Mouse (Mus musculus) ES-E14 (cell line): ENCODE measurements around the gene Tnfsfm13. TPM values are rescaled to one million over a fixed set of nuclear protein-coding genes. Genes with fewer than 3 reads are reported as not detected.
A peak's percentile ranks its signal among the peaks of the same experiment; 100 is the strongest.
"Not testable (repeated sequence)": the region's sequence is repeated elsewhere in the genome, so short reads cannot be mapped to it uniquely, and the experiment has no call there.

ENCODE experiments used
- DNase-seq: peaks from one replicate; pipeline ENCODE4 v3.0.0-alpha.2; 2013; ENCODE audit warnings: low read depth, low spot score
- H3K27ac ChIP-seq: 2 replicates; pipeline ENCODE4 v1.5.1; 2012; ENCODE audit warnings: low read depth, mild to moderate bottlenecking, low read length, moderate library complexity, mixed read lengths; ENCODE audit not compliant: poor library complexity, insufficient read depth, severe bottlenecking
- H3K36me3 ChIP-seq: 2 replicates; pipeline ENCODE4 v1.6.1; 2012; ENCODE audit warnings: mild to moderate bottlenecking, low read length, moderate library complexity, mixed read lengths; ENCODE audit not compliant: control insufficient read depth, poor library complexity, insufficient read depth, severe bottlenecking
- H3K4me1 ChIP-seq, 2 experiments: fragments of 150-350 bp in 1 of 2; sonication (generic) in 1 of 2; 2 replicates each; pipeline ENCODE4 v1.6.1; 2012; ENCODE audit warnings: low read length in 2 of 2, mild to moderate bottlenecking in 1 of 2, mixed read lengths in 1 of 2; ENCODE audit not compliant: control insufficient read depth in 2 of 2, insufficient read depth in 2 of 2, poor library complexity in 1 of 2
- H3K4me3 ChIP-seq, 2 experiments: fragments of 150-350 bp in 1 of 2; sonication (generic) in 1 of 2; 2 replicates each; pipeline ENCODE4 v1.5.1; 2012; ENCODE audit warnings: low read length in 2 of 2, low read depth in 1 of 2, mild to moderate bottlenecking in 1 of 2, mixed read lengths in 1 of 2; ENCODE audit not compliant: insufficient read depth in 1 of 2, poor library complexity in 1 of 2, severe bottlenecking in 1 of 2
- H3K9ac ChIP-seq: 2 replicates; pipeline ENCODE4 v1.6.1; 2012; ENCODE audit warnings: low read depth, mild to moderate bottlenecking, low read length, mixed read lengths; ENCODE audit not compliant: poor library complexity, insufficient read depth, severe bottlenecking
- H3K9me3 ChIP-seq: fragments of 150-350 bp; sonication (generic); 2 replicates; pipeline ENCODE4 v1.6.1; 2012; ENCODE audit warnings: low read depth, mild to moderate bottlenecking, low read length; ENCODE audit not compliant: control insufficient read depth, insufficient read depth
- CHD2 ChIP-seq: IDR thresholded peaks from 2 replicates; pipeline ENCODE4 v1.6.1; 2014; ENCODE audit warnings: mild to moderate bottlenecking, low read depth, low read length, inconsistent platforms
- HCFC1 ChIP-seq: IDR thresholded peaks from 2 replicates; pipeline ENCODE4 v1.6.1; 2012; ENCODE audit warnings: low read length, inconsistent platforms, borderline replicate concordance; ENCODE audit not compliant: insufficient read depth
- MAFK ChIP-seq: IDR thresholded peaks from 2 replicates; pipeline ENCODE4 v1.6.1; 2014; ENCODE audit warnings: mild to moderate bottlenecking, low read depth, low read length, inconsistent platforms; ENCODE audit not compliant: insufficient read depth
- ZC3H11A ChIP-seq: IDR thresholded peaks from 2 replicates; pipeline ENCODE4 v1.6.1; 2012; ENCODE audit warnings: low read depth, mild to moderate bottlenecking, inconsistent platforms, low read length, borderline replicate concordance
- ZNF384 ChIP-seq: IDR thresholded peaks from 2 replicates; pipeline ENCODE4 v1.6.1; 2012; ENCODE audit warnings: low read depth, low read length, inconsistent platforms
- in situ Hi-C, 2 experiments: fragments of 600-800 bp; cut with MboI; formaldehyde crosslinking; loops; one replicate each; pipeline ENCODE4 v1.15.1; 2025; ENCODE audit warnings: low sequenced_read_pairs in 2 of 2, inconsistent platforms in 1 of 2; ENCODE audit not compliant: unreplicated experiment in 2 of 2
- total RNA-seq: library from RNA; depleted of rRNA; stranded (reverse); fragments of 300-350 nt; gene quantifications from 2 replicates; pipeline ENCODE4 v1.2.3, GENCODE M21; 2012; rRNA removed

Tnfsfm13 gene
- 13.7 and 19.9 TPM in 2 replicates for total RNA-seq

- H3K9me3 ChIP-seq: no peaks in the 10 kb centered on the region
- in situ Hi-C loops: no loop called here
- H3K4me1 ChIP-seq: peaks cover 7 to 32% of the 10 kb centered on the region in 2 experiments
- DNase-seq: no peak
- TF ChIP-seq ZNF384: no peak
- TF ChIP-seq CHD2: no peak
- no peak for TF ChIP-seq HCFC1
- no peak for TF ChIP-seq ZC3H11A
- TF ChIP-seq MAFK: no peak
- peak within 1 kb of the TSS; percentile 78 for H3K9ac ChIP-seq
- H3K36me3 ChIP-seq: peaks cover 8% of the 10 kb centered on the region; the same call in 1 of the 2 replicates
- H3K4me3 ChIP-seq: peak within 1 kb of the TSS; percentile 55 to 66
- peak within 1 kb of the TSS; percentile 59 for H3K27ac ChIP-seq
These were observed at the start of gene Tnfsfm13, which contains the start of gene Tnfsf12 for GRCm38 (mm10) chr11:69695361-69696181. Gene Tnfsfm13, minus strand, starts transcription at chr11:69696098. Gene Tnfsf12, minus strand, starts transcription at chr11:69695849.

GRCm38 (mm10) chr11:69731408-69731807 lies 35.5 kb upstream of the Tnfsfm13 start:
- peaks cover 26% of the 10 kb centered on the region for H3K36me3 ChIP-seq
- H3K4me1 ChIP-seq, H3K9ac ChIP-seq, H3K4me3 ChIP-seq, in situ Hi-C loops, DNase-seq, H3K27ac ChIP-seq, H3K9me3 ChIP-seq: not testable (repeated sequence)

GRCm38 (mm10) chr11:69729063-69729462 lies 33.2 kb upstream of the Tnfsfm13 start:
- no peak for TF ChIP-seq MAFK
- 0 out of 2 replicates have a peak, but pooled peaks have one; percentile 6 for TF ChIP-seq ZNF384
- no peak for TF ChIP-seq CHD2
- TF ChIP-seq HCFC1: no peak
- peak; percentile 61; the same call in 1 of the 2 replicates for TF ChIP-seq ZC3H11A
- H3K36me3 ChIP-seq: peaks cover 3% of the 10 kb centered on the region
- in situ Hi-C loops: no loop called here
- H3K27ac ChIP-seq: no peak overlapping the region
- DNase-seq: peak; percentile 89
- no peak overlapping the region for H3K4me3 ChIP-seq
- H3K4me1 ChIP-seq: no peaks in the 10 kb centered on the region
- no peak overlapping the region for H3K9ac ChIP-seq
- H3K9me3 ChIP-seq: no peaks in the 10 kb centered on the region

- H3K4me3 ChIP-seq: 0 out of 4 replicates have a peak overlapping the region, but pooled peaks of 1 of the 2 experiments have one; percentile 8
- DNase-seq: no peak
- H3K36me3 ChIP-seq: no peaks in the 10 kb centered on the region
- no peak overlapping the region for H3K27ac ChIP-seq
- in situ Hi-C loops: no loop called here
- no peaks in the 10 kb centered on the region for H3K4me1 ChIP-seq
- TF ChIP-seq HCFC1 (no peak), CHD2 (no peak), MAFK (no peak), ZC3H11A (no peak)
- H3K9me3 ChIP-seq: no peaks in the 10 kb centered on the region
- H3K9ac ChIP-seq: no peak overlapping the region
These were observed 30.1 kb upstream of the Tnfsfm13 start for GRCm38 (mm10) chr11:69725951-69726350.

GRCm38 (mm10) chr11:69723074-69723473 lies 27.2 kb upstream of the Tnfsfm13 start:
- H3K4me1 ChIP-seq: peaks cover 0 to 5% of the 10 kb centered on the region in 2 experiments; a peak in 2 of 4 replicates
- H3K4me3 ChIP-seq: no peak overlapping the region
- DNase-seq: no peak
- H3K36me3 ChIP-seq: no peaks in the 10 kb centered on the region
- no peaks in the 10 kb centered on the region for H3K9me3 ChIP-seq
- in situ Hi-C loops: no loop called here
- H3K9ac ChIP-seq: no peak overlapping the region
- H3K27ac ChIP-seq: no peak overlapping the region
- TF ChIP-seq MAFK (no peak), ZC3H11A (no peak), ZNF384 (no peak), CHD2 (no peak), HCFC1 (no peak)
